Mouse (Mus musculus): Measurements from ENCODE around the gene Tgfbr2. TPM values are rescaled to one million over a fixed set of nuclear protein-coding genes. Genes with fewer than 3 reads are reported as not detected.

The Tgfbr2 gene
- polyA plus RNA-seq, 1 experiment = 45.8 TPM

DNA sequence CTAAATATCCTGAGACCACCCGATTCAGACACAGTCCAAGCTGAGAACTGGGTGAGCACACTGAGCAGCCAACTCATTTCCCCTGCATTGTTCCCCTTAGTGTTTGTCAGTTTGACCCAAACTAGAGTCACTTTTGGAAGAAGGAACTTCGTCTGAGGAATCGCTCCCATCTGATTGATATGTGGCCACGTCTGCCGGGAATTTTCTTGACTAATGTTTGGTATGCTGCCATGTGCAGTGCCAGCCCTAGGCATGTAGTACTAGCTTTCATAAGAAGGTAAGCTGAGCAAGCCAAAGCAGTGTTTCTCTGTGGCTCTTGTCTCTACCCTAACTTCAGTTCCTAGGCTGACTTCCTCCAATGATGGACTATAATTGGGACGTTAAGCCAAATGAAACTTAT, 7.9 kb upstream of the Tgfbr2 start:
- 79% methylated on average over 6 of the region's 6 CpGs for WGBS
- Histone ChIP-seq H3K4me3 (ENCODE audit: insufficient read depth, low read depth, low read length) (no peak overlapping the region), H3K4me1 (ENCODE audit: control insufficient read depth, insufficient read depth, low read length) (peaks cover 8% of the 10 kb centered on the region; the same call in 1 of the 2 replicates), H3K27ac (ENCODE audit: insufficient read depth, low read depth, low read length) (no peak overlapping the region), H3K27me3 (replicated peaks; ENCODE audit: control insufficient read depth, insufficient read depth, low read length) (no peaks in the 10 kb centered on the region), H3K36me3 (ENCODE audit: control insufficient read depth, insufficient read depth, low read length) (no peaks in the 10 kb centered on the region)
- DNase-seq = no peak
- no peak for TF ChIP-seq CTCF (conservative IDR thresholded peaks at IDR 0.05; ENCODE audit: insufficient read depth, insufficient read length, low read depth, low read length)
- no peak for TF ChIP-seq POLR2A (IDR thresholded peaks at IDR 0.05; ENCODE audit: low read depth, low read length)

DNA sequence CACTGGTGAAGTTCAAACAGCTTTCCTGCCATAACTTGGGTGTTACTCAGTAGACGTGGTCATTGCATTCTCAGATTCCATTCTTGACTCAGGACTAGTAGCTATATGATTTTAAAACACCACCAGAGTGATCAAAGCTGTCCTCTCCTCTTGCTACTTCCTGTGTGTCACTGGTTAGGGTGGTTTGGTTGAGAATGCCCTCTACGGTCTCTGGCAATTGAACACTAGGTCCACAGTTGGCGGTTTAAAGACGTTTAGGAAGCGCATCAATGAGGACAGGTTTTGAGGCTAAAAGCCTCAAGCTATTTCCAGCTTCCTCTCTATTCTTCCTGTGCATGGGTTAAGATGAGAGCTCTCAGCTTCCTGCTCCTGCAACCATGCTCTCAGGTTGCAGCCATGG, 6.4 kb upstream of the Tgfbr2 start:
- Histone ChIP-seq H3K4me3 (ENCODE audit: insufficient read depth, low read depth, low read length) (no peak overlapping the region), H3K36me3 (ENCODE audit: control insufficient read depth, insufficient read depth, low read length) (no peaks in the 10 kb centered on the region), H3K27me3 (replicated peaks; ENCODE audit: control insufficient read depth, insufficient read depth, low read length) (no peaks in the 10 kb centered on the region), H3K4me1 (ENCODE audit: control insufficient read depth, insufficient read depth, low read length) (peaks cover 3% of the 10 kb centered on the region; the same call in 1 of the 2 replicates), H3K27ac (ENCODE audit: insufficient read depth, low read depth, low read length) (no peak overlapping the region)
- WGBS = 90% methylated on average over 5 of the region's 5 CpGs
- no peak for DNase-seq
- TF ChIP-seq CTCF (conservative IDR thresholded peaks at IDR 0.05; ENCODE audit: insufficient read depth, insufficient read length, low read depth, low read length) = no peak

DNA sequence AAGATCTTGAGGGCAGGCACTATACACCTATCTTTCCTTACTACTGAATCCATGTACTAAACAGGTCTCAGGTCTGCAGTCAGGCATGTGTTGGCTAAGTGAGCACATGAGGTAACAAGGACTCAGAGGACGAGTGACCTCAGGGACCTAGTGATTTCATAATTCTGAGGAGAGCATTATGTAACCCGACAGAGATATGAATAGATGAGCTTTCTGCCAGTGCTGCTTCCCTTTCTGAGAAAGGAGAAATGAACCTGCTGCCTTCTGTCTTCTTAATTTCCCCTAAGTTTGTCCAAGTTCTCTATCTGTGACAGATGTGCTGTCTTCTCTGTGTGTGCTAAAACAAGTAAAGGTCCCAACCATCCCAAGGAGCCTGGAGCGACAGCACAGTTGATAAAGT, 3.0 kb upstream of the Tgfbr2 start:
- TF ChIP-seq POLR2A (IDR thresholded peaks at IDR 0.05; ENCODE audit: low read depth, low read length) = no peak
- DNase-seq = peak; percentile 40
- H3K27me3 ChIP-seq (replicated peaks; ENCODE audit: control insufficient read depth, insufficient read depth, low read length) = no peaks in the 10 kb centered on the region
- no peaks in the 10 kb centered on the region for H3K36me3 ChIP-seq (ENCODE audit: control insufficient read depth, insufficient read depth, low read length)
- 65% methylated on average over 3 of the region's 3 CpGs for WGBS
- H3K4me1 ChIP-seq (ENCODE audit: control insufficient read depth, insufficient read depth, low read length) = peaks cover 2% of the 10 kb centered on the region; the same call in 1 of the 2 replicates
- H3K4me3 ChIP-seq (ENCODE audit: insufficient read depth, low read depth, low read length) = no peak overlapping the region
- no peak overlapping the region for H3K27ac ChIP-seq (ENCODE audit: insufficient read depth, low read depth, low read length)

DNA sequence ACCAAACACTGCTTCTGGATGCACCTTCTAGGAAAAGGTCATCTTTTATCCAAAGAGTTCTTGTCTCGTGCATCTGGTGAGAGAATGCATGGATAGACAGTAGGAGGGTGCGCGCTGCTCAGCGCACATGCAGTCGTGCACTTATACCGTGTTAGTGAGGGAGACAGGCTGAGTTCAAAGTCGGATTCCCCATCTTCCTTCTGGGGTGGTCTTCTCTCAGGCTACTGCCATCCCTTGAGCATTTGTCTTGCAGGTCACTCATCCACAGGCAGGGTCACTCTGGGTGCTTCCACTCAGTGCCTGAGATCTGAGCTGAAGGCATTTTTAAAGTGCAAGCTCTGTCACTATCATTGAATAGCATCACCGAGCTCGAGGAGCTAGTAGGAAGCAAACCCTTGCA, 1.9 kb upstream of the Tgfbr2 start:
- Histone ChIP-seq H3K4me3 (ENCODE audit: insufficient read depth, low read depth, low read length) (no peak overlapping the region), H3K4me1 (ENCODE audit: control insufficient read depth, insufficient read depth, low read length) (peaks cover 2% of the 10 kb centered on the region; the same call in 1 of the 2 replicates), H3K36me3 (ENCODE audit: control insufficient read depth, insufficient read depth, low read length) (no peaks in the 10 kb centered on the region), H3K27ac (ENCODE audit: insufficient read depth, low read depth, low read length) (no peak overlapping the region), H3K27me3 (replicated peaks; ENCODE audit: control insufficient read depth, insufficient read depth, low read length) (no peaks in the 10 kb centered on the region)
- DNase-seq = no peak
- WGBS = 96% methylated on average over 9 of the region's 9 CpGs
- no peak for TF ChIP-seq POLR2A (IDR thresholded peaks at IDR 0.05; ENCODE audit: low read depth, low read length)

DNA sequence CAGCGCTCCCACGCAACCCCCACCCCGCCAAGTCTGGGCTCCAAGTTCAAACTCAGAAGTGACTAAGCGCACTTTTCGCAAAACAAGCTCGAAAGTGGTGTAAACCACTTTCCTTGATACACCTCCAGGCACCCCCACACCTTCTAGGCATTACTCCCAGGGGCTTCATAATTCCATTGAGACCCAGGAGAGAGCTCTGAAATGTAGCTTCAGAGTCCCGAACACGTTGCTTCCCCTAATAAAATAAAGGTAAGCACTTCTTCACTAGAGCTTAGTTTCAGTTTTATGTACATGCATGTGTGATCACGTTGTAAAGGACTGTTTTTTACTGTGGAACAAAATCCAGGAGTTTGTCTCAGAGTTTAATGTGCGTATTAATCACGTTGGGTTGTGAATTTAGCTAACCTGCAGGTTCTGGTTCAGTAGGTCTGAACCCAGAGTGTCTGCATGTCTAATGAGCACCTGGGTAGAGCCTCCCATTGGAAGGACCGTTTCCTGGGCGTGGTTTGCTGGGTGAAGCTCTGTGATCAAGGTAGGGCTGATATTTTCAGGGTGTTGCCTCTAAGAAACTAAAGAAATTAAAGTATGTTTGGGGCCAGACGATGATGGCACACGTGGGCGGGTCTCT, 442 bp upstream of the Tgfbr2 start:
- H3K4me1 ChIP-seq (ENCODE audit: control insufficient read depth, insufficient read depth, low read length) = peaks cover 2% of the 10 kb centered on the region; the same call in 1 of the 2 replicates
- peak; percentile 93 for DNase-seq
- peak overlapping the region; percentile 91 for H3K27ac ChIP-seq (ENCODE audit: insufficient read depth, low read depth, low read length)
- no peak for TF ChIP-seq POLR2A (IDR thresholded peaks at IDR 0.05; ENCODE audit: low read depth, low read length)
- TF ChIP-seq CTCF (conservative IDR thresholded peaks at IDR 0.05; ENCODE audit: insufficient read depth, insufficient read length, low read depth, low read length) = no peak
- no peaks in the 10 kb centered on the region for H3K27me3 ChIP-seq (replicated peaks; ENCODE audit: control insufficient read depth, insufficient read depth, low read length)
- 4% methylated on average over 16 of the region's 16 CpGs for WGBS
- no peaks in the 10 kb centered on the region for H3K36me3 ChIP-seq (ENCODE audit: control insufficient read depth, insufficient read depth, low read length)
- peak overlapping the region; percentile 79 for H3K4me3 ChIP-seq (ENCODE audit: insufficient read depth, low read depth, low read length)

DNA sequence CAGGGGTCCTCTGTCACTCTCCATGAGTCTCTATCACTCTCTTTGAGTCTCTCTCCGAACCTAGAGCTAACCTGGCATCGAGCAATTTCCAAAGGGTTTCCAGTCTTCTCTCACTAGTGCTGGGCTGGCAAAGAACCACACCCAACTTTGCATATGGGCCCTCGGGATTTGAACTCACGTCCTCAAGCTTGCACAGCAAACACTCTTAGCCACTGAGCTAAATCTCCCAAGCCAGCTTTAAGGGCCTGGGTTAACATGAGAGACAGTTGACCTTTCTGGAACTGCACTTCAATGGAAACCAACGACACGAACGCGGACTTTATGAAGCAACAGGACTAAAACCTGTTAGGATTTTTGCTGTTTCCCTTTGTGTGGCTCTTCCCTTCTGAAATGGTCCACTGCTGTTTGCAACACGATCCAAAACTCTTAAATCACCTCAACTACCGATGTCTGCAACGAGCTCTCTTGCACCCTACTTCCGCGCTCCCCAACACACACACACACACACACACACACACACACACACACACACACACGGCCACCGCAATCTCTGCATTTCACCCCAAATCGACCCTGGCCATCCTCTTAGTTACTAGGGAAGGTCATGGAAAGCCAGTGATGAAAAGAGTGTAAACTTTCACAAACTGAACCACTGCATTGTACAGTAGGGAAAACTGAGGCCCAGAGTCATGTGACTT, 1.5 kb downstream of the Tgfbr2 start:
- H3K4me1 ChIP-seq (ENCODE audit: control insufficient read depth, insufficient read depth, low read length) = peaks cover 2% of the 10 kb centered on the region; the same call in 1 of the 2 replicates
- H3K36me3 ChIP-seq (ENCODE audit: control insufficient read depth, insufficient read depth, low read length) = no peaks in the 10 kb centered on the region
- TF ChIP-seq CTCF (conservative IDR thresholded peaks at IDR 0.05; ENCODE audit: insufficient read depth, insufficient read length, low read depth, low read length) (no peak), POLR2A (IDR thresholded peaks at IDR 0.05; ENCODE audit: low read depth, low read length) (no peak)
- H3K27ac ChIP-seq (ENCODE audit: insufficient read depth, low read depth, low read length) = peak overlapping the region; percentile 91
- 47% methylated on average over 16 of the region's 16 CpGs for whole genome bisulfite sequencing
- peak; percentile 38 for DNase-seq
- H3K27me3 ChIP-seq (replicated peaks; ENCODE audit: control insufficient read depth, insufficient read depth, low read length) = no peaks in the 10 kb centered on the region
- peak overlapping the region; percentile 79 for H3K4me3 ChIP-seq (ENCODE audit: insufficient read depth, low read depth, low read length)

DNA sequence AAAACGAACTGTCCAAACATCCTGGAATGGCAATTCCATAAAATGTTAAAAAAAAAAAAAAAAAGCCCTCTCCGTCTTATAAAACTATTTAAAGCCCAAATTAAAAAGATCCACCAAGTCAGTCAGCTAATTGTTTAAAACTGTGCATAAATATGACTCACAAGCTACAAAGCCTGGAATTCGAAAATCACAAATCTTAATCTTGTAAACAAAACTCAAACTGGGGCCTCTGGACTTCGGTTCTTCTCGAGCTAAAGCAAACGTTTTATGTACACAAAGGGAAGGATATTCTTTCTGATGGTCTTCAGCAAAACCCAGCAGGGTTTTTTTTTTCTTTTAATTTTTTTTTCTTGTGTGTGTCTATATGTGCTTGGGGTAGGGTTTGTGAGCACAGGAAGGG, 2.1 kb downstream of the Tgfbr2 start:
- DNase-seq = no peak
- H3K36me3 ChIP-seq (ENCODE audit: control insufficient read depth, insufficient read depth, low read length) = no peaks in the 10 kb centered on the region
- H3K27ac ChIP-seq (ENCODE audit: insufficient read depth, low read depth, low read length) = peak overlapping the region; percentile 91; the same call in 1 of the 2 replicates
- H3K27me3 ChIP-seq (replicated peaks; ENCODE audit: control insufficient read depth, insufficient read depth, low read length) = no peaks in the 10 kb centered on the region
- no peak for TF ChIP-seq POLR2A (IDR thresholded peaks at IDR 0.05; ENCODE audit: low read depth, low read length)
- TF ChIP-seq CTCF (conservative IDR thresholded peaks at IDR 0.05; ENCODE audit: insufficient read depth, insufficient read length, low read depth, low read length) = no peak
- 47% methylated on average over 6 of the region's 6 CpGs for WGBS
- peak overlapping the region; percentile 79 for H3K4me3 ChIP-seq (ENCODE audit: insufficient read depth, low read depth, low read length)
- peaks cover 2% of the 10 kb centered on the region; the same call in 1 of the 2 replicates for H3K4me1 ChIP-seq (ENCODE audit: control insufficient read depth, insufficient read depth, low read length)

All from kidney, adult 2 months (tissue).